Mouse (Mus musculus): ENCODE results near the gene Ints5.

Gene Ints5

DNA sequence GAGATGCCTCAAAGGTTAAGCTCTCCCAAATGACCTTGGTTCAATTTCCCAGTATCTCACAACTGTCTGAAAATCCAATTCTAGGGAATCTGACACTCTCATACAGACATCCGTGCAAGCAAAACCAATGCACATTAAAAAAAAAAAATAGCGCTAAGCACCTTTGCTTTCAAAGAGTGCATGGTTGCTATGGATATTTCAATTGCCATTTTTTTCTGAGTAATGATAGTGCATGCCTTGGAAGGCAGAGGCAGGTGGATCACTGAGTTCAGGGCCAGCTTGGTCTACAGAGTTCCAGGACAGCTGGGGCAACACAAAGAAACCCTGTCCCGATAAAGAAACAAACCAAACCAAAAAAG is 11.8 kb upstream of the Ints5 start:
- in situ Hi-C loops (cut with MboI; ENCODE audit: unreplicated experiment in 2 of 2), result loop anchor here in 1 of 2 experiments (5.0 to 25.0 kb wide), 2 partner anchors 81 to 1394 kb away; partner anchors contain the start of genes Atl3 and Rtn3

DNA sequence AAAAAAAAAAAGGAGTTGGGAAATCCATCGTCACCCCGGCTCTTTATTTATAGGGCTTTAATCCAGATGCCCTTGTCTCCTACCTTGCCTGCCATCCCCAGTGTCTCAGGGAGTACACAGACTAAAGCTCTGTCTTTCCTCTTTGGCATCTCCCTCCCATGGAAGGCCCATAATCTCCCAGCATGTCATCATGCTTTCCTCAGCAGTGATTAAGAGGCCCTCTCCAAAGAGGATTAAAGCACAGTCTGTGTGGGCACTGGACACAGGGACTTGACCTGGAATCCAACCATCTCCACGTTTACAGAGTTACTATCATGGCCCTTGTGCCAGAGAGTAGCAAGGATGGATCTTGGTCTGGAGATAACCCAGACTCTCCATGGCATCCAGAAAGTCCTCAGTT is 9.2 kb upstream of the Ints5 start, which contains the start of the genes Lbhd1 and Gm49403:
Gene Lbhd1, plus strand, starts transcription at position 117 of the 400 bp plus-strand sequence.
Gene Gm49403, plus strand, starts transcription at position 315 of the 400 bp plus-strand sequence.
- in situ Hi-C loops (cut with MboI; ENCODE audit: unreplicated experiment in 2 of 2), result loop anchor here in 1 of 2 experiments (5.0 to 25.0 kb wide), 2 partner anchors 79 to 1396 kb away; partner anchors contain the start of genes Atl3 and Rtn3

DNA sequence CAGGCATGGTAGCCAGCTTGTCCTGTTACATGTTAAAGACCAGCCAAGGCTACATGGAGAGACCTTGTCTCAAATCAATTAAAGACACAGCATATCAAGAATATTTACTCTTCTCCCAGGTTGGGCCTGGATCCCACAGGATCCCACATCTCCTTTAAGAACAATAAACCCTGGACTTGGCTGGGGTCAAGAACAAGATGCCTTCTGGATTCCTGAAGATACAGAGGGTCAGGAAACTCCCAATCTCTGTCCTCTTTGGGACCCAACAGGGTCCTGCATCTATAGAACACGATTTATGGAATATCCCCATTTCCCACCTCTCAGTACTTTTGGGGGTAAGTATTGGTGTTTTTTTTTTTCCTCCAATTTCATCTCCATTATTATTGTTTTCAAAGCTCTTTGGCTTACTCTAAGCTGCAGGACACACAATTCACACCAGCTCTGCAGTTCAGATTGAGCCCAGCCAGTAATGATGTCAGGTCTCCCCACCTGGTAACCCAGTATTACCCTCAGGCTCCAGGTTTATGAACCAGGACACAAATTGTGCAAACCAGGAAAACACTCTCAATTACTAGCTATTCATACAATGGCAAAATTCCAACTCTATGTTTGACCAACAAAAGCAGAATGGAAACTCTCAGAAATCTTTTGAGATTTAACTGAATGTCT is 5.8 kb upstream of the Ints5 start:
- in situ Hi-C loops (cut with MboI; ENCODE audit: unreplicated experiment in 2 of 2), result loop anchor here in 1 of 2 experiments (25.0 kb wide), 1 partner anchor 1400 kb away; the partner anchor contains the start of genes Atl3 and Rtn3

DNA sequence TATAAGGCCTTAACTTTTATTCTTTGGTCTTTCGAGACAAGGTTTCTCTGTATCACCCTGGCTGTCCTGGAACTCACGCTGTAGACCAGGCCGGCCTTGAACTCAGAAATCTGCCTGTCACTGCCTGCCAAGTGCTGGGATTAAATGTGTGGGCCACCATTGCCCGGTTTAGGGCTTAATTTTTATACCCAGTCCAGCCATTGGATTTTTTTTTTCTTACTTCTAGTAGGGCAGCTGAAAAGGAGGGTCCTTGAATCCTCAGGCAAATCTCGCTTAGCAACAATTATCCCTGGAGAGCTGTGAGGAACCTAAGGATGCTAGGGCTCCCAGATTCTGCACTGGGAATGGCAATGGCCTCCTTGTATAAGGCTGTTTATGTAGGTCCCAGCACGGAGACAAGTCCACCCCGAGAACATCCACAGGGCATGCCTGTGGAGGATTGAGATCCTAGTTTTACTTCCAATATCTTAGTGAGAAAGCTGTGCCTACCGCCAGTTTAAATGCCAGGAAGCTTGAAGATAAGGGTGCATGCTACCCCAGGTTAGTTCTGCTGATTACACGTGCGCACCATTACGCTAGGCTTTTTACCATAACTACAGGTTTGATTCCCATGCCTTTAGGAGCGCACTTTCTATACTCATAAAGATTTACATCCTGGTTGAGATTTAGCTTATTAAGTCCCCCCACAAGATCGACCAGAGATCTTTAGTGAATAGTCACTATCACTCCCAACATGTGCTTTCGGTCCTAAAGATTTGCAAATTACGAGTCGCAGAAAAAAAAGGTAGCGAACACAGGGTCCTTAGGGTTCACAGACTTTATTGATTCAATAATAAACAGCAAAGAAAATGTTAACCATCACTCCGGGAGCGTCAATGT is 5.0 kb upstream of the Ints5 start:
- in situ Hi-C loops (cut with MboI; ENCODE audit: unreplicated experiment in 2 of 2), result loop anchor here in 1 of 2 experiments (25.0 kb wide), 1 partner anchor 1401 kb away; the partner anchor contains the start of genes Atl3 and Rtn3

DNA sequence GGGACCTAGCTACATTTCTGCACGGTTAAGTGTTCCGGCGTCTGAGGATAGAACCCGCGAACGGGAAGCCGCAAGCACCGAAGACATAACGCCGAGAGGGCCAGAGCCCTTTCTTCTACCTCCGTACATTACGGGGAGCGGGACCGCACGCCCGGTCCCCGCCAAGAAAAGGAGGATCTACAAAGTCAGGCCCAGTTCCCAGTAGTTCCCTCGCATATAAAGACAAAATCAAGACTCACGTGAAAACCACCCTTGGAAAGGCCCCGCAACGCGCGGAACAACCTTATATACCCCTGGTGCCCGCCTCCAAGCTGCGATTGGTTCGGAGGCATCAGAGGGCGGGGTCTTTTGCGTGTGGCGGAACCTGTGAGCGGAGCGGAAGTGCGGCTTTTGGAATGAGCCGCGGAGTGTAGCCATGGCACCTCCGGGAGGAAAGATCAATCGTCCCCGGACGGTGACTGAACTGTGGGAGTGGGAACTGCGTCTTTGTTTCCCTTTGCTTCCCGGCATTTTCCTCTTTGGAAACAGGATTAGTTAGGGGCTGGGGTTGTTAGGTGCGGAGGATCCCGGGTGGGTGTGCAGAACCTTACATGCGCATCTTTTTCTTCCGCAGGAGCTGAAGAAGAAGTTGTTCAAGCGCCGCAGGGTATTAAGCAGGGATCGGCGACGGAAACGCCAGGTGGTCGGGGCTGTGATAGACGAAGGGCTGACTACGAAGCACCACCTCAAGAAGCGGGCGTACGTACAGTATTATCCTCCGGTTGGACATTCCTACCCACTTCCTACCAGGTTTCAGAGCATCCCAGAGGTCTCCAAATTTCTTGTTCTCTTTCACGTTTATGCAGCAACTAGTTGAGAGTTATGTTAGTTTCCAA is 4.1 kb upstream of the Ints5 start, which contains the start of the genes 1810009A15Rik and Gm49416:
Gene 1810009A15Rik, plus strand, starts transcription at position 343 of the 875 bp plus-strand sequence.
Gene Gm49416, plus strand, starts transcription at position 416 of the 875 bp plus-strand sequence.
- in situ Hi-C loops (cut with MboI; ENCODE audit: unreplicated experiment in 2 of 2), result loop anchor here in 1 of 2 experiments (25.0 kb wide), 1 partner anchor 1401 kb away; the partner anchor contains the start of genes Atl3 and Rtn3

DNA sequence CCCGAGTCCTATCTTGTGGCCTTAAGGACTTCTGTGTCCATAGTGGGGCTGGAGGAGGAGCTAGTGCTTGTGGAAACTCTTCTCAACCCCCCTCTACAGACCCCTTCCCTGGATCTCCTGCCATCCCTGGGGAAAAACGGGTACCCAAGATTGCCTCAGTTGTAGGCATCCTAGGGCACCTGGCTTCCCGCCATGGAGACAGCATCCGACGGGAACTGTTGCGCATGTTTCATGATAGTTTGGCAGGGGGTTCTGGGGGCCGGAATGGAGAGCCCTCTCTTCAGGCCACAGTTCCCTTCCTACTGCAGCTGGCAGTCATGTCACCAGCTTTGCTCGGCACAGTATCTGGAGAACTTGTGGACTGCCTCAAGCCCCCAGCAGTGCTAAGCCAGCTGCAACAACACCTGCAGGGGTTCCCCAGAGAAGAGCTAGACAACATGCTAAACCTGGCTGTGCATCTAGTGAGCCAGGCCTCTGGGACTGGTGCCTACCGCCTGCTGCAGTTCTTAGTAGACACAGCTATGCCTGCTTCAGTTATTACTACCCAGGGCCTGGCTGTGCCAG is 2.7 kb downstream of the Ints5 start:
- in situ Hi-C loops (cut with MboI; ENCODE audit: unreplicated experiment in 2 of 2), result loop anchor here in 1 of 2 experiments (25.0 kb wide), 1 partner anchor 1408 kb away; the partner anchor contains the start of genes Atl3 and Rtn3

DNA sequence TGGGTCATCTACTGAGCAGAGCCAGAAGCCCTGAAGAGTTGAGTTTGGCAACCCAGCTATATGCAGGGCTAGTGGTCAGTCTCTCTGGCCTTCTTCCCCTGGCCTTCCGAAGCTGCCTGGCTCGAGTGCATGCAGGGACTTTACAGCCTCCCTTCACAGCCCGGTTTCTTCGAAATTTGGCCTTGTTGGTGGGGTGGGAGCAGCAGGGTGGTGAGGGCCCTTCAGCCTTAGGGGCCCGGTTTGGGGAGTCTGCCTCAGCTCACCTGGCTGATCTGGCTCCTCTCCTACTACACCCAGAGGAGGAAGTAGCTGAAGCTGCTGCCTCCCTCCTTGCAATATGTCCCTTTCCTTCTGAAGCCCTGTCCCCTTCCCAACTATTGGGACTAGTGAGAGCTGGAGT is 3.4 kb downstream of the Ints5 start:
- in situ Hi-C loops (cut with MboI; ENCODE audit: unreplicated experiment in 2 of 2), result loop anchor here in 1 of 2 experiments (25.0 kb wide), 1 partner anchor 1409 kb away; the partner anchor contains the start of genes Atl3 and Rtn3

DNA sequence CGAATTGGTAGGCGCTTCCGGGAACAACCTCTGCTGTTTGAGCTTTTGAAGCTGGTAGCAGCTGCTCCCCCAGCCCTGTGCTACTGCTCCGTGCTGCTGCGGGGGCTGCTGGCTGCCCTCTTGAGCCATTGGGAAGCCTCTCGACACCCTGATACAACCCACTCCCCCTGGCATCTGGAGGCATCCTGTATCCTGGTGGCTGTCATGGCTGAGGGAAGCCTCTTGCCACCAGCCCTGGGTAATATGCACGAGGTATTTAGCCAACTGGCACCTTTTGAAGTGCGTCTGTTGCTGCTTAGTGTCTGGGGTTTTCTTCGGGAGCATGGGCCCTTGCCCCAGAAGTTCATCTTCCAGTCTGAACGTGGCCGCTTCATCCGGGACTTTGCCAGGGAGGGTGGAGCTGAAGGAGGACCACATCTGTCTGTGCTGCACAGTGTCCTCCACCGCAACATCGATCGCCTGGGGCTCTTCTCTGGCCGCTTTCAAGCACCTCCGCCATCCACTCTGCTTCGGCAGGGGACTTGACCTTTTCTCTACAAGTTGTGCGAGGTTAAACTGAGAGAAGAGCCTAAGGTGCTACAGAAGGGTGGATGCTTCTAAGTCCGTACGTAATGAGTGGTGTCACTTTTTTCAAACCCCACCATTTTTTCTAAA is 4.5 kb downstream of the Ints5 start:
- in situ Hi-C loops (cut with MboI; ENCODE audit: unreplicated experiment in 2 of 2), result loop anchor here in 1 of 2 experiments (25.0 kb wide), 1 partner anchor 1410 kb away; the partner anchor contains the start of genes Atl3 and Rtn3

DNA sequence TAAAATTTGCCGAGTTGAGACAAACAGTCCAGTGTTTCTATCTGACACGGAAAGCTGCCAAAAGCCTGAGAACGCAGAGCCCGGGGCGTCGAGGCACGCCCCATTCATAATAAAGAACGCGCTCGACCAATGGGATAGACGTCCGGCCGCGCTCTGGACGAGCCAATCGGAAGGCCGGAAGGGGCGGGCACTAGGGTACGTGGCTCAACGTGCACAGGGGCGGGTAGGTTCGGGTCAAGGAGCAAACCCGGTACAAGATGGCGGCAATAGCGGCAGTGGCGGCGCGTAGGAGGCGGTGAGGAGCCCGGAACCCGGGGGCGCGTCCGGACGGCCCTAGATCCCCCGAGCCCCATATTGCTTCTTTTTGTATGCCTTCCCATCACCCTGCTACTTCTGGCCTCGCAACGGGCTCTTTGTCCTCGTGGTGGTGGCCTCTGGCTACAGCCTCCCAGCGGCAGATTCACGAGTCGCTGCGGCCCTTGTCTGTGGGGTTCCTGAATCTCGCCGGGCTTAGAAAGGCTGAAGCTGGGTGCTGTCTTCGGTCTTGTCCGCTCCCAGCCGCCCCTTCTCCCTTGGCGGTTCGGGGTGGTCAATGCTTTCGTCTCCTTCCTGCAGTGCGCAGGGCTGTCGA is 5.2 kb downstream of the Ints5 start, which contains the start of gene Ganab:
Gene Ganab, plus strand, starts transcription at position 207 of the 631 bp plus-strand sequence.
- in situ Hi-C loops (cut with MboI; ENCODE audit: unreplicated experiment in 2 of 2), result loop anchor here in 1 of 2 experiments (25.0 kb wide), 1 partner anchor 1411 kb away; the partner anchor contains the start of genes Atl3 and Rtn3

DNA sequence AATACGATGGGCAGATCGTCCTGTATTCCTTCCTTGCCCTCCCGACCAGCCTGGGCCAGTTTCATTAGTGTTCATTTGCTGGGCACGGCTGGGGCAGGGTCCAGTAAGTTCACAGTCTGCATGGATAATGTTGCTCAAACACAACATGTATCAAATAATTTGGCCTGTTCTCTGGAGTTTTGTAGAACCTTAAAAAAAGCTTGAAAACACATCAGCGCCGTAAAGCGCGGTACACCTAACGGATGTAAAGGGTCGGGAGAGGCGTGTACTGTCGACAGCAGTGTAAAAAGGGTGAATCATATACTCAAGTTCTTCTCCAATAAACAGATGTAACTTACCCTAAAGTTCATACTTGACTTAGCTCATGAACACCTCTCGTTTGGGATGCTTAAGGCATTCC is 5.8 kb downstream of the Ints5 start:
- in situ Hi-C loops (cut with MboI; ENCODE audit: unreplicated experiment in 2 of 2), result loop anchor here in 1 of 2 experiments (25.0 kb wide), 1 partner anchor 1411 kb away; the partner anchor contains the start of genes Atl3 and Rtn3

DNA sequence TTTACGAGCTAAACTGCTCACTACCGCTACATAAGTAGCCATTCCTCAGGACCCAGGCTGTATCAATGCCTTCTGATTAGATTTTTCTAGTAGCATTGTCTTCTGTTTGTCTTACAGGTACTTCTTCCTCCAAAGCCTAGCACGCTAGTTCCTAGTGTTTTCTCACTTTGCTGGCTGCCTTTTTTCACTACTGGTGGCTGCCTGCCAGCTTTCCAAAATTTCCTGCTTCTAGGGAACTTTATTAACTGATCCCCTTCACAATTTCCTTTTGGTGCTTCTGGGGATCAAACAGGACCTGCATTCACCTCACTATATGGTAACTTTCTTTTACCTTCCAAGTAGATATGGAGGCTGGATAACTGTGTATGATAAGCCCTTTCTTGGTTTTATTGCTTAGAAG is 6.3 kb downstream of the Ints5 start:
- in situ Hi-C loops (cut with MboI; ENCODE audit: unreplicated experiment in 2 of 2), result loop anchor here in 1 of 2 experiments (25.0 kb wide), 1 partner anchor 1412 kb away; the partner anchor contains the start of genes Atl3 and Rtn3

DNA sequence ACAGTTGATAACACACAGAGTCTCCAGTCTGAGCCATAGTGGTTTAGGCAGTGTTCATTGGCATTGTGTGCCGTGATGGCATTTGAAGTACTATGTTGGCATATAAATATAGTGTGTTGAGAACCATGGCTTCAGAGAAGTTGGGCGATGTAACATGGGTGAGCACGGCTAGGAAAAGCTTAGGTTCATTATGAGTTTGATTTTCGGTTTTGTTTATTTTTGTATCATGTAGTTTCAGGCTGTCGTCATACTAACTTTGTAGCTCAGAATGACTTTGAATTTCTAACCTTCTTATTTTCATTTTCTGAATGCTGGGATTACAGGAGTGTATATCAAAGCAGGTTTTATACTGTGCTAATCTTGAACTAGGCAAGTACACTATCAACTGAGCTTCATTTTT is 10.6 kb downstream of the Ints5 start:
- in situ Hi-C loops (cut with MboI; ENCODE audit: unreplicated experiment in 2 of 2), result no loop called here

DNA sequence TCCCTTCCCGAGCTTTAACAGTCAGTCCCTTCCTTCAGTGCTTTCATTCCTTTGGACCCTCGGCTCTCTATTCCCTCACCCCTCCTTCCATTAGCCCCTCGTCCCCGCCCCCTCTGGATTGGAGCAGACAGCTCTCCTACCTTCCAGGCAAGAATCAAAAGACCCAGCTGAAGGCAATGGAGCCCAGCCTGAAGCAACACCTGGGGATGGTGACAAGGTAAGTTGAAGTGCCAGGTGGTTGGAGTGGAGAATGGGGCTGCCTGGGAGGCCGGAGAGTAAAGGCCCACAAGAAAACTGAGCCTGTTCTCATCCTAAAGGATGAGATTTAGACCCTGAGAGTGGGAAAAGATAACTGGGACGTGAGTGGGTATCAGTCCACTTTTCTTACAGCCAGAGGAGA is 15.7 kb downstream of the Ints5 start:
- in situ Hi-C loops (cut with MboI; ENCODE audit: unreplicated experiment in 2 of 2), result no loop called here

DNA sequence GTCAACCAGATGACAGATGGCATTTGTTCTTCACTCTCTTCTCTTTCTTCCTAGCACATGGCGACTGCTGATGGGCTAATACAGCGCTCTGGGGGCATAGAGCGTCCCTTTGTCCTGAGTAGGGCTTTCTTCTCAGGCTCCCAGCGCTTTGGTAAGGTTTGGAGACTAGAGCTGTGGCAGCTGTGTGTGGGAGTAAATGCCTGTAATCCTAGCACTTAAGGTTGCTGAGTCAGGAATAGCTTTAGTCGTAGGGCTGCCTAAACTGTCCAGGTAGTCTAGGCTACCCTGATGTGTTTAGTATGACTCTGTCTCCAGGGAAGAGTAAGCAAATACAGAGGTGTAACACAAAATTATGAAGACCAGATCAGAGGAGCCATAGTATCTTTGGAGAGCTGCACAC is 19.0 kb downstream of the Ints5 start:
- in situ Hi-C loops (cut with MboI; ENCODE audit: unreplicated experiment in 2 of 2), result no loop called here

DNA sequence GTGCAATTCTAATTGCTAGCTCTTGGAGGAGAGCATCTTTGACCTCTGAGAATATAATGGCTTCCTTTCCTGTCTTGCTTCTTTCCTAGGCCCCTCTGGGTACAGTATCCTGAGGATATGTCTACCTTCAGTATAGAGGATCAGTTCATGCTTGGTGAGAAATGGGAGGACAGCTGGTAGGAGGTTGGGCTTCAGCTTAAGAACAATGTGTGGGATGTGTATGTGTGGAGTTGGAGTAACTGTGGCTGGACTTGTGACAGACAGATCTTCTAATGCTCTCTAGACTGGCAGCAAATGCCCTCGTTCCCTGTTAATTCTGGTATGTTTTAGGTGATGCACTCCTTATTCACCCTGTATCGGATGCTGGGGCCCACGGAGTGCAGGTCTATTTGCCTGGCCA is 21.4 kb downstream of the Ints5 start:
- in situ Hi-C loops (cut with MboI; ENCODE audit: unreplicated experiment in 2 of 2), result no loop called here

DNA sequence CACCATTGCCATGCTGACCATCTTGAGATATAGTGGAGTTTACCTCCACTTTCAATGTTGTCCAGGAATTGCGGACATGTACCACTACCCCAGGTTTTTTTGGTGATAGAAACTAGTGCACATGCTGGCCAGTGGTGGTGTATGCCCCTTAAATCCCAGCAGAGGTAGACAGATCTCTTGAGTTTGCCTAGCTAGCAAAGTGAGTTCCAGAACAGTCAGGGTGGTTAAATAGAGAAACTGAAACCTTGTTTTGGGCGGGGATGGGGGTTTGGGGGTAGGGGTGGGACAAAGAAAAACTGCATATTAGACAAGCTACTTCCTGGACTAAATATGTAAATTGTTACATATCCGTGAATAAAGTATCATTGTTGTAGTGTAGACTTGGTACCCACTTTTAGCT is 26.2 kb downstream of the Ints5 start:
- in situ Hi-C loops (cut with MboI; ENCODE audit: unreplicated experiment in 2 of 2), result no loop called here

DNA sequence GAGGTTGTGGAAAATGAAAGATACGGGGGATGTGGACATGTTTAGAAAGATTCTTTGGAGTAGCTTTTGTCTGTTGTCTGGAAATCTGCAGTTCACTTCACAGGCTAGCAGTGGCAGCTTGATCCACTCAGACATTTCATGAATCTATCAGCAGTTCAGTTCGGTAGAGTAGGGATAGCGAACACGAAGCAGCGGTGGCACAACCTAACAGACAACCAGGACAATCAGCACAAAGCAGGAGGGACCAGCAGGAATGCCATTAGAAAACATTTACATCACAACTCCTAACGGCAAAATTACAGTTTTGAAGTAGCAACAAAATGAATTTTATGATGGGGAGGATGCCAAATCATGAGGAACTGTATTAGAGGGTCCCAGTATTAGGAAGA is 26.9 kb downstream of the Ints5 start:
- in situ Hi-C loops (cut with MboI; ENCODE audit: unreplicated experiment in 2 of 2), result no loop called here

Data from v-Abl transformed pro-B cells (cell line).